Mouse (Mus musculus): ENCODE results near the gene Cldn20. TPM values are rescaled to one million over a fixed set of nuclear protein-coding genes. Genes with fewer than 3 reads are reported as not detected.

The Cldn20 gene
- polyA plus RNA-seq, 1 experiment, result not detected

- no peak for TF ChIP-seq POLR2A (IDR thresholded peaks at IDR 0.05; ENCODE audit: borderline replicate concordance, low read depth, low read length)
- no peak for TF ChIP-seq CTCF (IDR thresholded peaks at IDR 0.05; ENCODE audit: low read depth, low read length)
- Histone ChIP-seq H3K4me1 (ENCODE audit: control insufficient read depth, insufficient read depth, low read length) (no peaks in the 10 kb centered on the region), H3K4me3 (ENCODE audit: insufficient read depth, low read length) (no peak overlapping the region), H3K27ac (ENCODE audit: insufficient read depth, low read depth, low read length) (no peak overlapping the region)
Observed at GRCm38 (mm10) chr17:3520344-3520743, 12.0 kb upstream of the Cldn20 start.

GRCm38 (mm10) chr17:3527841-3528471 is 4.4 kb upstream of the Cldn20 start:
- no peak for TF ChIP-seq CTCF (IDR thresholded peaks at IDR 0.05; ENCODE audit: low read depth, low read length)
- TF ChIP-seq POLR2A (IDR thresholded peaks at IDR 0.05; ENCODE audit: borderline replicate concordance, low read depth, low read length), result no peak
- no peak overlapping the region for H3K27ac ChIP-seq (ENCODE audit: insufficient read depth, low read depth, low read length)
- H3K4me3 ChIP-seq (ENCODE audit: insufficient read depth, low read length), result no peak overlapping the region
- peaks cover 5% of the 10 kb centered on the region for H3K4me1 ChIP-seq (ENCODE audit: control insufficient read depth, insufficient read depth, low read length)

- H3K4me1 ChIP-seq (ENCODE audit: control insufficient read depth, insufficient read depth, low read length), result peaks cover 5% of the 10 kb centered on the region
- H3K27ac ChIP-seq (ENCODE audit: insufficient read depth, low read depth, low read length), result no peak overlapping the region
- no peak for TF ChIP-seq POLR2A (IDR thresholded peaks at IDR 0.05; ENCODE audit: borderline replicate concordance, low read depth, low read length)
- no peak for TF ChIP-seq CTCF (IDR thresholded peaks at IDR 0.05; ENCODE audit: low read depth, low read length)
- H3K4me3 ChIP-seq (ENCODE audit: insufficient read depth, low read length), result no peak overlapping the region
Observed at GRCm38 (mm10) chr17:3529523-3529922, 2.8 kb upstream of the Cldn20 start.

- Histone ChIP-seq H3K27ac (ENCODE audit: insufficient read depth, low read depth, low read length) (no peak overlapping the region), H3K4me3 (ENCODE audit: insufficient read depth, low read length) (no peak overlapping the region), H3K4me1 (ENCODE audit: control insufficient read depth, insufficient read depth, low read length) (peaks cover 5% of the 10 kb centered on the region)
- no peak for TF ChIP-seq POLR2A (IDR thresholded peaks at IDR 0.05; ENCODE audit: borderline replicate concordance, low read depth, low read length)
- TF ChIP-seq CTCF (IDR thresholded peaks at IDR 0.05; ENCODE audit: low read depth, low read length), result no peak
Observed at GRCm38 (mm10) chr17:3530549-3530948, 1.8 kb upstream of the Cldn20 start.

- TF ChIP-seq CTCF (IDR thresholded peaks at IDR 0.05; ENCODE audit: low read depth, low read length) (no peak), POLR2A (IDR thresholded peaks at IDR 0.05; ENCODE audit: borderline replicate concordance, low read depth, low read length) (no peak)
- no peak overlapping the region for H3K27ac ChIP-seq (ENCODE audit: insufficient read depth, low read depth, low read length)
- H3K4me3 ChIP-seq (ENCODE audit: insufficient read depth, low read length), result no peak overlapping the region
- no peaks in the 10 kb centered on the region; the same call in 1 of the 2 replicates for H3K4me1 ChIP-seq (ENCODE audit: control insufficient read depth, insufficient read depth, low read length)
Observed at GRCm38 (mm10) chr17:3531641-3532040, 713 bp upstream of the Cldn20 start.

GRCm38 (mm10) chr17:3533425-3533824 is 1.1 kb downstream of the Cldn20 start:
- no peak overlapping the region for H3K27ac ChIP-seq (ENCODE audit: insufficient read depth, low read depth, low read length)
- TF ChIP-seq POLR2A (IDR thresholded peaks at IDR 0.05; ENCODE audit: borderline replicate concordance, low read depth, low read length) (no peak), CTCF (IDR thresholded peaks at IDR 0.05; ENCODE audit: low read depth, low read length) (no peak)
- H3K4me1 ChIP-seq (ENCODE audit: control insufficient read depth, insufficient read depth, low read length), result no peaks in the 10 kb centered on the region; the same call in 1 of the 2 replicates
- H3K4me3 ChIP-seq (ENCODE audit: insufficient read depth, low read length), result no peak overlapping the region

- Histone ChIP-seq H3K4me1 (ENCODE audit: control insufficient read depth, insufficient read depth, low read length) (no peaks in the 10 kb centered on the region), H3K27ac (ENCODE audit: insufficient read depth, low read depth, low read length) (no peak overlapping the region), H3K4me3 (ENCODE audit: insufficient read depth, low read length) (no peak overlapping the region)
- TF ChIP-seq POLR2A (IDR thresholded peaks at IDR 0.05; ENCODE audit: borderline replicate concordance, low read depth, low read length) (no peak), CTCF (IDR thresholded peaks at IDR 0.05; ENCODE audit: low read depth, low read length) (no peak)
Observed at GRCm38 (mm10) chr17:3540304-3540703, 8.0 kb downstream of the Cldn20 start.

GRCm38 (mm10) chr17:3541033-3541432 is 8.7 kb downstream of the Cldn20 start:
- H3K27ac ChIP-seq (ENCODE audit: insufficient read depth, low read depth, low read length), result no peak overlapping the region
- TF ChIP-seq POLR2A (IDR thresholded peaks at IDR 0.05; ENCODE audit: borderline replicate concordance, low read depth, low read length) (no peak), CTCF (IDR thresholded peaks at IDR 0.05; ENCODE audit: low read depth, low read length) (no peak)
- no peaks in the 10 kb centered on the region for H3K4me1 ChIP-seq (ENCODE audit: control insufficient read depth, insufficient read depth, low read length)
- H3K4me3 ChIP-seq (ENCODE audit: insufficient read depth, low read length), result no peak overlapping the region

GRCm38 (mm10) chr17:3547725-3548124 is 15.4 kb downstream of the Cldn20 start:
- Histone ChIP-seq H3K4me3 (ENCODE audit: insufficient read depth, low read length) (no peak overlapping the region), H3K27ac (ENCODE audit: insufficient read depth, low read depth, low read length) (no peak overlapping the region), H3K4me1 (ENCODE audit: control insufficient read depth, insufficient read depth, low read length) (no peaks in the 10 kb centered on the region)
- no peak for TF ChIP-seq CTCF (IDR thresholded peaks at IDR 0.05; ENCODE audit: low read depth, low read length)
- TF ChIP-seq POLR2A (IDR thresholded peaks at IDR 0.05; ENCODE audit: borderline replicate concordance, low read depth, low read length), result no peak

- Histone ChIP-seq H3K27ac (ENCODE audit: insufficient read depth, low read depth, low read length) (no peak overlapping the region), H3K4me1 (ENCODE audit: control insufficient read depth, insufficient read depth, low read length) (peaks cover 7% of the 10 kb centered on the region), H3K4me3 (ENCODE audit: insufficient read depth, low read length) (no peak overlapping the region)
- TF ChIP-seq CTCF (IDR thresholded peaks at IDR 0.05; ENCODE audit: low read depth, low read length), result no peak
- TF ChIP-seq POLR2A (IDR thresholded peaks at IDR 0.05; ENCODE audit: borderline replicate concordance, low read depth, low read length), result no peak
Observed at GRCm38 (mm10) chr17:3556251-3556650, 23.9 kb downstream of the Cldn20 start.
